8 mouse cellular contexts compared by ENCODE assay signal in genomic region chr1:97659405-97659804, GRCm38 (mm10). TPM values are rescaled to one million over a fixed set of nuclear protein-coding genes. Genes with fewer than 3 reads are reported as not detected.
DNase-seq lines count a peak whose midpoint lies in the region; ATAC-seq and TF ChIP-seq lines count a peak whose summit lies in the region.

No protein-coding gene starts in this region.

- H3K4me3 ChIP-seq in heart, embryonic 11.5 days (ENCODE audit: low read depth, low read length), result no peak overlapping the region
- H3K4me3 ChIP-seq in heart, embryonic 10.5 days, result no peak overlapping the region
- H3K4me3 ChIP-seq in MEL (ENCODE audit: control insufficient read depth in 1 of 2, insufficient read depth in 1 of 2, low read depth in 2 of 2, low read length in 2 of 2), result peak overlapping the region; percentile 79 to 97
- peak overlapping the region; percentile 91 for H3K4me3 ChIP-seq in midbrain, embryonic 12.5 days

- no peak for DNase-seq in heart, embryonic 10.5 days (ENCODE audit: low spot score)
- DNase-seq in MEL (ENCODE audit: low read depth, low spot score), result peak; percentile 83
- DNase-seq in frontal cortex, postnatal 10 days (ENCODE audit: low spot score in 2 of 2), result no peak
- DNase-seq in right cerebral cortex, postnatal 36 days (ENCODE audit: low spot score in 2 of 2), result no peak
- no peak for DNase-seq in thymus, postnatal 10 days (ENCODE audit: low spot score in 2 of 2)

- ATAC-seq in heart, embryonic 11.5 days (replicated peaks; ENCODE audit: insufficient number of reproducible peaks, low FRiP score, low TSS enrichment), result no peak
- peak; percentile 50 to 65; a peak in 3 of 4 replicates for ATAC-seq in hematopoietic stem cell, adult 5-6 weeks (replicated peaks in 1 of 2; ENCODE audit: insufficient read depth in 1 of 2, low FRiP score in 2 of 2, low TSS enrichment in 1 of 2, low read depth in 1 of 2, poor library complexity in 2 of 2, severe bottlenecking in 2 of 2)
- ATAC-seq in midbrain, embryonic 12.5 days (ENCODE audit: low FRiP score, low read depth), result no peak

- H3K4me1 ChIP-seq in heart, embryonic 11.5 days (ENCODE audit: control insufficient read depth, insufficient read depth, low read length), result no peaks in the 10 kb centered on the region
- no peaks in the 10 kb centered on the region for H3K4me1 ChIP-seq in heart, embryonic 10.5 days
- peaks cover 10 to 16% of the 10 kb centered on the region in 2 experiments for H3K4me1 ChIP-seq in MEL (ENCODE audit: control insufficient read depth in 1 of 2, insufficient read depth in 2 of 2, low read length in 2 of 2)
- peaks cover 58% of the 10 kb centered on the region for H3K4me1 ChIP-seq in midbrain, embryonic 12.5 days

- peak in 1 of 2 experiments; percentile 30; a peak in 1 of 4 replicates for TF ChIP-seq EP300 in MEL (IDR thresholded peaks at IDR 0.05; ENCODE audit: low read depth in 1 of 2, low read length in 2 of 2)

- 66% methylated on average over 7 of the region's 7 CpGs for WGBS in heart, embryonic 11.5 days (ENCODE audit: insufficient replicate concordance)
- WGBS in heart, embryonic 10.5 days, result 76% methylated on average over 7 of the region's 7 CpGs
- 45% methylated on average over 7 of the region's 7 CpGs for WGBS in midbrain, embryonic 12.5 days

- no peaks in the 10 kb centered on the region for H3K36me3 ChIP-seq in heart, embryonic 11.5 days (ENCODE audit: control insufficient read depth, insufficient read depth, low read length)
- no peaks in the 10 kb centered on the region for H3K36me3 ChIP-seq in heart, embryonic 10.5 days
- H3K36me3 ChIP-seq in MEL (ENCODE audit: control insufficient read depth in 1 of 2, insufficient read depth in 2 of 2, low read length in 2 of 2), result peaks cover 0 to 32% of the 10 kb centered on the region in 2 experiments; a peak in 2 of 4 replicates
- H3K36me3 ChIP-seq in midbrain, embryonic 12.5 days, result no peaks in the 10 kb centered on the region

- no peaks in the 10 kb centered on the region for H3K9me3 ChIP-seq in heart, embryonic 11.5 days (replicated peaks; ENCODE audit: control insufficient read depth, low read length)
- no peaks in the 10 kb centered on the region for H3K9me3 ChIP-seq in heart, embryonic 10.5 days
- no peaks in the 10 kb centered on the region for H3K9me3 ChIP-seq in MEL (replicated peaks; ENCODE audit: insufficient read depth, low read length)
- H3K9me3 ChIP-seq in midbrain, embryonic 12.5 days, result no peaks in the 10 kb centered on the region

- no peaks in the 10 kb centered on the region for H3K27me3 ChIP-seq in heart, embryonic 11.5 days (ENCODE audit: control insufficient read depth, insufficient read depth, low read length)
- no peaks in the 10 kb centered on the region for H3K27me3 ChIP-seq in heart, embryonic 10.5 days (ENCODE audit: insufficient read depth, poor library complexity, severe bottlenecking)
- H3K27me3 ChIP-seq in MEL (ENCODE audit: control insufficient read depth in 1 of 2, insufficient read depth in 2 of 2, low read length in 2 of 2), result no peaks in the 10 kb centered on the region
- H3K27me3 ChIP-seq in midbrain, embryonic 12.5 days, result no peaks in the 10 kb centered on the region

- no peak for TF ChIP-seq RAD21 in MEL (IDR thresholded peaks at IDR 0.05; ENCODE audit: low read depth, low read length)

- peak overlapping the region; percentile 88 for H3K4me2 ChIP-seq in heart, embryonic 11.5 days
- peak overlapping the region; percentile 72 for H3K4me2 ChIP-seq in midbrain, embryonic 12.5 days (replicated peaks)

- H3K9ac ChIP-seq in heart, embryonic 11.5 days (ENCODE audit: low read depth, low read length), result no peak overlapping the region
- H3K9ac ChIP-seq in MEL (ENCODE audit: control insufficient read depth, low read depth, low read length, poor library complexity, severe bottlenecking), result peak overlapping the region; percentile 91
- H3K9ac ChIP-seq in midbrain, embryonic 12.5 days (replicated peaks), result peak overlapping the region; percentile 92; the same call in 1 of the 2 replicates

- H3K27ac ChIP-seq in heart, embryonic 11.5 days (ENCODE audit: low read depth, low read length), result no peak overlapping the region
- H3K27ac ChIP-seq in heart, embryonic 10.5 days, result no peak overlapping the region
- H3K27ac ChIP-seq in MEL (ENCODE audit: control insufficient read depth, low read depth, low read length), result peak overlapping the region; percentile 68
- no peak overlapping the region for H3K27ac ChIP-seq in midbrain, embryonic 12.5 days (replicated peaks)

- peaks cover 53% of the 10 kb centered on the region for H3K79me2 ChIP-seq in MEL (ENCODE audit: control insufficient read depth, insufficient read depth, low read length, poor library complexity)

- TF ChIP-seq POLR2A in MEL (IDR thresholded peaks at IDR 0.05; ENCODE audit: control insufficient read depth in 1 of 2, insufficient read depth in 1 of 2, low read depth in 1 of 2, low read length in 2 of 2, poor library complexity in 1 of 2), result no peak

- TF ChIP-seq CTCF in MEL (IDR thresholded peaks at IDR 0.05 in 2 of 3, conservative IDR thresholded peaks at IDR 0.05 in 1 of 3; ENCODE audit: control insufficient read depth in 1 of 3, insufficient read depth in 1 of 3, low read depth in 2 of 3, low read length in 3 of 3, poor library complexity in 1 of 3, severe bottlenecking in 1 of 3), result no peak

TF ChIP-seq in MEL, 35 proteins besides CTCF, POLR2A, EP300 and RAD21:
- TF ChIP-seq MAFK (IDR thresholded peaks at IDR 0.05; ENCODE audit: borderline replicate concordance, low read depth, low read length) (no peak), TBP (IDR thresholded peaks at IDR 0.05; ENCODE audit: low read depth, low read length) (peak; percentile 44; the same call in 1 of the 2 replicates), MEF2A (IDR thresholded peaks at IDR 0.05; ENCODE audit: extremely low read depth, insufficient replicate concordance, low read depth, low read length, poor library complexity, severe bottlenecking) (no peak), ZKSCAN1 (IDR thresholded peaks at IDR 0.05; ENCODE audit: low read depth, low read length) (no peak), ELF1 (IDR thresholded peaks at IDR 0.05; ENCODE audit: low read depth, low read length) (no peak), CHD2 (IDR thresholded peaks at IDR 0.05; ENCODE audit: low read length) (no peak), MYB (IDR thresholded peaks at IDR 0.05; ENCODE audit: low read depth, low read length) (no peak), SMC3 (IDR thresholded peaks at IDR 0.05; ENCODE audit: low read depth, low read length) (no peak), GATA1 (IDR thresholded peaks at IDR 0.05; ENCODE audit: low read depth, low read length) (0 out of 2 replicates have a peak, but pooled peaks have one; percentile 7), ZC3H11A (IDR thresholded peaks at IDR 0.05; ENCODE audit: low read depth, low read length) (no peak), UBTF (IDR thresholded peaks at IDR 0.05; ENCODE audit: borderline replicate concordance, insufficient read depth, low read depth, low read length) (no peak), ETS1 (IDR thresholded peaks at IDR 0.05; ENCODE audit: low read depth, low read length) (peak; percentile 55), ZMIZ1 (IDR thresholded peaks at IDR 0.05; ENCODE audit: low read depth, low read length) (no peak), ZNF384 (IDR thresholded peaks at IDR 0.05; ENCODE audit: low read depth, low read length) (no peak), E2F4 (IDR thresholded peaks at IDR 0.05; ENCODE audit: borderline replicate concordance, low read depth, low read length) (no peak), TCF12 (IDR thresholded peaks at IDR 0.05; ENCODE audit: low read depth, low read length) (no peak), POLR2AphosphoS5 (IDR thresholded peaks at IDR 0.05; ENCODE audit: borderline replicate concordance, low read depth, low read length) (no peak), TAL1 (IDR thresholded peaks at IDR 0.05; ENCODE audit: low read length) (no peak), HCFC1 (IDR thresholded peaks at IDR 0.05; ENCODE audit: low read depth, low read length) (no peak), GABPA (IDR thresholded peaks at IDR 0.05; ENCODE audit: low read depth, low read length) (no peak), MAX (IDR thresholded peaks at IDR 0.05; ENCODE audit: low read length) (peak; percentile 34; the same call in 1 of the 2 replicates), NELFE (IDR thresholded peaks at IDR 0.05; ENCODE audit: low read depth, low read length) (no peak), RCOR1 (IDR thresholded peaks at IDR 0.05; ENCODE audit: low read depth, low read length) (peak; percentile 62), MAZ (IDR thresholded peaks at IDR 0.05; ENCODE audit: low read depth, low read length) (no peak), MXI1 (IDR thresholded peaks at IDR 0.05; ENCODE audit: low read depth, low read length) (peak; percentile 78), BHLHE40 (IDR thresholded peaks at IDR 0.05; ENCODE audit: borderline replicate concordance, low read depth, low read length) (no peak; the same call in 1 of the 2 replicates), JUND (IDR thresholded peaks at IDR 0.05; ENCODE audit: low read depth, low read length) (no peak), KAT2A (conservative IDR thresholded peaks at IDR 0.05; ENCODE audit: low read depth, low read length) (no peak), MYC (IDR thresholded peaks at IDR 0.05; ENCODE audit: low read depth, low read length) (peak; percentile 71; the same call in 1 of the 2 replicates), USF2 (IDR thresholded peaks at IDR 0.05; ENCODE audit: borderline replicate concordance in 1 of 2, insufficient read depth in 1 of 2, low read depth in 1 of 2, low read length in 2 of 2) (no peak), NRF1 (IDR thresholded peaks at IDR 0.05; ENCODE audit: insufficient read depth, low read depth, low read length, poor library complexity, severe bottlenecking) (no peak), POLR2AphosphoS2 (IDR thresholded peaks at IDR 0.05; ENCODE audit: low read length) (no peak), CHD1 (IDR thresholded peaks at IDR 0.05; ENCODE audit: low read depth, low read length) (no peak), USF1 (IDR thresholded peaks at IDR 0.05; ENCODE audit: low read depth, low read length) (no peak), SIN3A (IDR thresholded peaks at IDR 0.05; ENCODE audit: low read length) (peak; percentile 43)

RNA-seq across cellular contexts. Expression of gene D1Ertd622e, which starts 2.5 kb away (rescaled TPM):
- 11.3 and 13.4 TPM in 2 replicates for polyA plus RNA-seq in heart, embryonic 11.5 days (2014; fragmentation: Nextera tagmentation; extraction: Ambion mirVana)
- polyA plus RNA-seq in heart, embryonic 10.5 days (2016; fragmentation: Nextera tagmentation; extraction: Ambion mirVana), result 9.3 and 12.1 TPM in 2 replicates
- 19.0 and 26.8 TPM in 2 replicates for total RNA-seq in MEL (2012; rRNA removed)
- 10 to 100 TPM; 46.5 to 53.9 TPM for polyA plus RNA-seq in MEL (2012; ENCODE audit: insufficient read depth in 1 of 2, insufficient read length in 2 of 2, low read depth in 1 of 2, low replicate concordance in 2 of 2, missing spikeins in 1 of 2)
- total RNA-seq in hematopoietic stem cell, adult 5-6 weeks (2017), result 27.7 and 34.4 TPM in 2 replicates
- polyA plus RNA-seq in midbrain, embryonic 12.5 days (2016; fragmentation: Nextera tagmentation; extraction: Ambion mirVana), result 34.3 and 43.3 TPM in 2 replicates

Comparison
In these comparisons a context has a peak if more than half of its experiments do, and no peak if none do; other contexts are left out.
1. ATAC-seq: peak in hematopoietic stem cell, adult 5-6 weeks (2 of 2); none in heart, embryonic 11.5 days (single experiment) and midbrain, embryonic 12.5 days (single experiment).
2. H3K4me3 ChIP-seq: peak in MEL (2 of 2) and midbrain, embryonic 12.5 days (single experiment); none in heart, embryonic 11.5 days (single experiment) and heart, embryonic 10.5 days (single experiment).